Mouse (Mus musculus) gastrocnemius, adult 18-20 months (tissue): Measurements from ENCODE around the gene Tmem30a. TPM values are rescaled to one million over a fixed set of nuclear protein-coding genes. Genes with fewer than 3 reads are reported as not detected.
A peak's percentile ranks its signal among the peaks of the same experiment; 100 is the strongest.

Experiments used
- DNase-seq: peaks from one replicate; pipeline ENCODE4 v3.0.0; 2021; ENCODE audit warnings: low spot score
- total RNA-seq, 2 experiments: library from RNA; stranded (reverse); gene quantifications; 2 replicates each; pipeline ENCODE4 v1.2.3; 2021

The Tmem30a gene
- total RNA-seq, 2 experiments from 2014 or later, result 61.5 to 68.8 TPM

GRCm38 (mm10) chr9:79796461-79797135 lies 3.3 kb upstream of the Tmem30a start:
- DNase-seq, result no peak

- no peak for DNase-seq
Measured at GRCm38 (mm10) chr9:79795076-79795475, 1.8 kb upstream of the Tmem30a start.

GRCm38 (mm10) chr9:79785794-79786085 lies 7.6 kb downstream of the Tmem30a start:
- no peak for DNase-seq

- no peak for DNase-seq
Measured at GRCm38 (mm10) chr9:79784934-79785793, 8.1 kb downstream of the Tmem30a start.

GRCm38 (mm10) chr9:79784439-79784838 lies 8.9 kb downstream of the Tmem30a start:
- DNase-seq, result no peak

- no peak for DNase-seq
Measured at GRCm38 (mm10) chr9:79779354-79779753, 14.0 kb downstream of the Tmem30a start.

GRCm38 (mm10) chr9:79766991-79767545 lies 26.2 kb downstream of the Tmem30a start:
- no peak for DNase-seq

- no peak for DNase-seq
Measured at GRCm38 (mm10) chr9:79765329-79765728, 28.0 kb downstream of the Tmem30a start.

GRCm38 (mm10) chr9:79762519-79762918 lies 30.8 kb downstream of the Tmem30a start:
- DNase-seq, result no peak

GRCm38 (mm10) chr9:79760076-79760475 lies 33.2 kb downstream of the Tmem30a start:
- DNase-seq, result no peak

- peak; percentile 95 for DNase-seq
Measured at GRCm38 (mm10) chr9:79759385-79760005, 33.8 kb downstream of the Tmem30a start, which contains the start of gene Cox7a2. Cox7a2 (minus strand) TSS chr9:79759878.

GRCm38 (mm10) chr9:79755311-79755710 lies 38.0 kb downstream of the Tmem30a start:
- DNase-seq, result no peak

GRCm38 (mm10) chr9:79751846-79752245 lies 41.5 kb downstream of the Tmem30a start:
- DNase-seq, result no peak

- DNase-seq, result no peak
Measured at GRCm38 (mm10) chr9:79750709-79751108, 42.6 kb downstream of the Tmem30a start.

GRCm38 (mm10) chr9:79745036-79745435 lies 48.3 kb downstream of the Tmem30a start:
- DNase-seq, result no peak

GRCm38 (mm10) chr9:79735608-79736007 lies 57.7 kb downstream of the Tmem30a start:
- no peak for DNase-seq

GRCm38 (mm10) chr9:79730301-79730700 lies 63.0 kb downstream of the Tmem30a start:
- DNase-seq, result no peak

GRCm38 (mm10) chr9:79723090-79723489 lies 70.2 kb downstream of the Tmem30a start:
- DNase-seq, result peak; percentile 20

GRCm38 (mm10) chr9:79721056-79721455 lies 72.3 kb downstream of the Tmem30a start:
- peak; percentile 40 for DNase-seq

- no peak for DNase-seq
Measured at GRCm38 (mm10) chr9:79720143-79720542, 73.2 kb downstream of the Tmem30a start.

GRCm38 (mm10) chr9:79719451-79719850 lies 73.9 kb downstream of the Tmem30a start:
- peak; percentile 18 for DNase-seq
